Mouse (Mus musculus) C2C12 (cell line): ENCODE data around the gene Rasal3.

ENCODE experiments used
- CTCF ChIP-seq: IDR thresholded peaks from one replicate; pipeline ENCODE4 v1.5.1; 2011; ENCODE audit not compliant: control insufficient read depth, insufficient read depth, insufficient read length
- FOSL1 ChIP-seq: IDR thresholded peaks from one replicate; pipeline ENCODE4 v1.8.0; 2011; ENCODE audit warnings: mild to moderate bottlenecking, low read length; ENCODE audit not compliant: poor library complexity, insufficient read depth, severe bottlenecking
- MAX ChIP-seq: IDR thresholded peaks from one replicate; pipeline ENCODE4 v1.6.1; 2011; ENCODE audit warnings: mild to moderate bottlenecking, control low read depth
- USF1 ChIP-seq: IDR thresholded peaks from one replicate; pipeline ENCODE4 v1.6.1; 2011; ENCODE audit warnings: low read depth, mild to moderate bottlenecking, control low read depth, moderate library complexity

DNA sequence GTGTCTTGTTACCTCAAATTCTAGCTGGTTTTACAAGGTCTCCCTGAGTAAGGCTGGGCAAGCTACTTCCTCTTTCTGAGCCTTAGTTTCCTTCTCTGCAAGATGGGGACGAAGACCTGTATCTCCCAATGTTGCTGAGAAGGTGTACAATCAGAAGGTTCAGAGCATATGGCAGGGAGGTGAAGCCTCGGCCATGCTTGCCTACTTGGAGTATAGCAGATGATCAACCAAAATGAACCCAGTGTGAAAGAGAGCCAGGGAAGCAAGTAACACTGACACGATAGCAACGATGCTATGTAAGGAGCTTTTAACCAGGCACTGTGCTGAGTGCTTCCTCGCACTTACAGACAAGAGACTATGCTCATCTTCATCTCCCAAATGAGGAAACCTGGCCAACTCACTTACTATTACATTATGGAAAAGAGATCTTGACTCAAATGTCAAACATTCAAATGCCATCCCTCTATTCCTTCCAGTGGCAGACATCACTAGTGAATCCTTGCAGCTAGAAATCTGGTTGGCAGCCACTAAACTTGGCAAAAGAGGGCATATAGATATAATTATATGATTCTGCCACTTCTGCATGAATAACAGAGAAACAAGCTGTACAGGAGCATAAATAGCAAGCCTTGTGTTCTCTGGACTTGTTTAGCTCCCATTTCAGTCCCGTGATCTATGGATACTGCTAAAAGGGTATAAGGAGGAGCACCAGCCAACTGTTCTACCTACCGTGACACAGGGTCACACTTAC, 45.0 kb downstream of the Rasal3 start:
- TF ChIP-seq USF1 (no peak), CTCF (no peak), MAX (no peak), FOSL1 (no peak)
